Mouse (Mus musculus) central nervous system, embryonic 14 days (tissue): ENCODE data around the gene Cdk4. TPM values are rescaled to one million over a fixed set of nuclear protein-coding genes. Genes with fewer than 3 reads are reported as not detected.

ENCODE experiments used
- polyA plus RNA-seq: library from polyadenylated mRNA; depleted of rRNA; stranded (reverse); fragments of >200 nt; gene quantifications from 2 replicates; pipeline ENCODE4 v1.2.3, GENCODE M21; 2012; rRNA removed

Gene Cdk4
- polyA plus RNA-seq, result 1,086 and 1,352 TPM in 2 replicates

DNA sequence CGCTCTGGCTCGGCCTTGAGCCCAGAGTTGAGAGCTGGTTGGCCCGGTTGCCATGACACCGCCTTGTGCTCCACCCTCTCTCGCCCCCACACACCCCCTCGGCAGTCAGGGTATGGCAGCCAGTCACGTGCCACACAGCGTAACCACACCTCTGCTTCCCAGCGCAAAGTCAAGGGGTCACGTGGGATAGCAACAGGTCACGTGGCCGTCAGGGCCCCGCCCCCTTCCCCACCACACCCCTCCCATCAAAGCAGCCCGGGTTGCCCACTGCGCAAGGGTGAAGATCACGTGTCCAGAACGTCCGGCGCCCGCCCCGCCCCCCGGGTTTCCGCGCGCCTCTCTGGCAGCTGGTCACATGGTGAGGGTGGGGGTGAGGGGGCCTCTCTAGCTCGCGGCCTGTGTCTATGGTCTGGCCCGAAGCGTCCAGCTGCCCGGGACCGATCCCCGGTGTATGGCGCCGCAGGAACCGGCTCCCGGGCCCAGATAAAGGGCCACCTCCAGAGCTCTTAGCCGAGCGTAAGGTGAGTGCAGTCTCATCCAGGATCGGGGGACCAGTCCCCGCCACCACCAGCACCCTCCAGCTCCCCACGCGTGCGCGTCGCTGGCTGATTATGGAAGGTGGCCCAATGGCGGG lies at the start of gene Cdk4:
Gene Cdk4 (plus strand): TSS at position 296 of the 634 bp plus-strand sequence.

DNA sequence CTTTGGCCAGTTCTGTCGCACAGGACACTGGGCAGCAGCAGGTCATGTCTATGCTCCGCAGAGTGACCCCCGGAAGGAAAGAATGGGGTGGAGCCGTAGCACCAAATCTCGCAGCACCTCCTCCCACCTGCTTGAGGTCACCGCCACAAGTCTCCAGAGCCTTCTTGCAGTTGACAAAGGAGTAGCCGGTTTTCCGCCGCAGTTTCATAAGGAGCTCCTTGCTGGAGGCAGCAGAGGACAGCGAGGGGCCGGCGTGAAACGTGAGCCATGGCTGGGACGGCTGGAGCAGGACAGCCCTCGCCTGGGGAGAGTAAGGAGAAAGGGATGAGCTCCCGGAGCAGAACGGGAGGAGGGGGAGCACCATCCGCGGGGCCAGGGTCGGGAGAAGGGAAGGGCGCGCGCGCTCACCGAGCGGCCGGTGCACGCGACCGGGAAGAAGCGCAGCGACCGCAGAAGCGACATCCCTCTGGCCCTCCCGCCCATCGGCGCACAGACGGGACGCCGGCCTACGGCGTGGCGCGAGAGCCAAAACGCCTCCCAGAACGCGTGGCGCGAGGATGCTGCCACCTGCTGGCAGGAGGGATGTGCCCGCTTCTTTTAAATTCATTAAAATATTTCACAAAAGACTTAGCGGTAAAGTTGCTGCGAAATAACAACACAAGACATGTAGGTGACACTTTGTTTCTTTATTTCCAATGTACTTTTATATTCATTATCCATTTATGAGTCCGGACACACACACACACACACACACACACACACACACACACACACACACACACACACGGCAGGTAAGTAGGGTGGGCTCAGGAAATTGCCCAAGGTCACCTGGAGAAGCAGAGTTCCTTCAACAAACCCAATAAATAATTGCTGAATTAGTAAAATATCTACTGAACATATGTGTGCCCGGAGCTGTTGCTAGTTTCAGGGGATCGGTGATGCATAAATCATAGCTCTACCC lies 32.7 kb upstream of the Cdk4 start, which contains the start of gene Tsfm:
Gene Tsfm (minus strand): TSS at position 505 of the 961 bp plus-strand sequence.

DNA sequence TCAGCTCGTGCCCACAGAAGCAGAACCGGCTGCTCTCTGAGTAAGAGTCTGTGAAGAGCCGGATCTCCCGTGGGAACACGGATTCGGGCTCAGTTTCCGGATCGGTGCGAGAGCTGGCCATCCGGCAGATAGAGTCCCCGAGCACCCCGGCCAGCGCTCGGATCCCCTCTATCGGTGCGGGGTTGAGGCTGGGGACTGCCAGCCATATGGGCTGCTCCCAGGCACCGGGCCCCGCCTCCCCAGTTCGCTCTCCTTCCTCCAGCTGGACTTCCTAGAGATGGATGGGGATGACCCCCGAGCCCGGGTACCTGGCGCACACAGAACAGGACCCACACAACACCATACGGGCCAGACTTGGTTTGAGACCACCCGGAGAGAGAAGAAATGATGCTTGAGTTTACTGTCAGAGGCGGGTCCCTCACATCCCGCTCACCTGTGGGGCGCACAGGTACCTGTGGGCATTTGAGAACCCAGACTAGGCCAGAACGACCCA lies 22.0 kb upstream of the Cdk4 start, which contains the start of the genes Mettl1 and Eef1akmt3:
Gene Mettl1 (plus strand): TSS at position 141 of the 493 bp plus-strand sequence.
Gene Eef1akmt3 (minus strand): TSS at position 240 of the 493 bp plus-strand sequence.

DNA sequence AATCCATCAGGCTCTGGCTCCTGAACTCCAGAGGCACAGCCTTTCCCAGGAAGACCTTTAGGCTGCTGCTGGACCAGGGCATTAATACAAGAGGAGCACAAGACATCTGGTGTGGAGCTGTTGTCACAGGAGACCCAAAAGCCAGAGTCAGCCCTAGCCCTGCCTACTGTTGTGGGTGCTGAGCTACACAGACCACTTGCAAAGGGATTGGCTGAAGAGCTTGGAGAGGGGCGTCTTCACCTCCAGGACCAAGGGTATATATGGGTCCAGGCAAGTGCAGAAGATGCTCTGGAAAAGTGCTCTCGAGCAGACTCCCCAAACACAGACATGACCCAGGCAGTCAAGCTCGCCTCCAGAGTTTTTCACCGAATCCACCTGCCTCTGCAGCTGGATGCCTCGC lies 15.4 kb upstream of the Cdk4 start, which contains the start of gene Cyp27b1:
Gene Cyp27b1 (plus strand): TSS at position 297 of the 400 bp plus-strand sequence.

DNA sequence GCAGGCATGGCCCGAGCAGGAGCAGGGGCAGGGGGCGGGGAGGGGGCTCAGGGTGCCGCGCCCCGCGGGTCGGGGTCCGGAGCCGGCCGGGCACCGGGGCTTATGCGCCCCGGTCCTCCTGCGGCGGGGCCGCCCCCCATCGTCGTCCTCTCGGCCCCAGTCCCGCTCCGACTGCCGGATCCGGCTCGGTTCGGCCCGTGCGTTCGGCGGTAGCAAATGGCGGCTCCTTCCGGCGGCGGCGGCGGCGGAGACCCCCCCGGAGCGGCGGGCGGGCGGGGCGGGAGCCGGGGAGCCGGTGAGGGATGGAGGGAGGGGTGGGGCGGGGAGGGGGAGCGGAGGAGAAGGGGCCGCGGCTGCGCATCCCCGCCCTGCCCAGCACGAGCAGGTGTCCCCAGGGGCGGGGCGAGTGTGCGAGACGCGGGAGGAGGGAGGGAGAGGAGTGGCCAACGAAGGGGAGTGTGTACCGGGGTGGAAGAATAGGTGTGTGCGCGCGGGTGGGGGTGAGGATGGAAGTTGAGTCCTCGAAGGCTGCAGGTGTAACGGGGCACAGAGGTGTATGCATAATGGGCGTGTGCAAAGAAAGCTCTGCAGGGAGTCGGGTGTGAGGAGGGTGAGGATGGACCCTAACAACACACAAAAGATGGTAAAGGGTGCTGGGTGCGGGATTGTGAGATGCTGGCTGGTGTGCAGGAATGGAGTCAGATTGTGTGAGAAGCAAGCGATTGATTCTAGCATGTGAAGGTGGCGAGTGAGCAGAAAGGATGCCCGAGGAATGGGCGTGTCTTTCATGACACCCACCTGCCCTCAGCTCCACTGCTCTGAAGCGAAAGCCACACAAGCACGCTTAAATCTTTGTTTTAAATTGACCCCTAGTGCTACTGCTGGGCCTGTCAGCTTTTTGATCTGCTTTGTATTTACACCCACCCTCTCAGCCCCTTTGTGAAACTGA lies 3.1 kb upstream of the Cdk4 start, which contains the start of gene March9:
Gene March9 (minus strand): TSS at position 217 of the 949 bp plus-strand sequence.

DNA sequence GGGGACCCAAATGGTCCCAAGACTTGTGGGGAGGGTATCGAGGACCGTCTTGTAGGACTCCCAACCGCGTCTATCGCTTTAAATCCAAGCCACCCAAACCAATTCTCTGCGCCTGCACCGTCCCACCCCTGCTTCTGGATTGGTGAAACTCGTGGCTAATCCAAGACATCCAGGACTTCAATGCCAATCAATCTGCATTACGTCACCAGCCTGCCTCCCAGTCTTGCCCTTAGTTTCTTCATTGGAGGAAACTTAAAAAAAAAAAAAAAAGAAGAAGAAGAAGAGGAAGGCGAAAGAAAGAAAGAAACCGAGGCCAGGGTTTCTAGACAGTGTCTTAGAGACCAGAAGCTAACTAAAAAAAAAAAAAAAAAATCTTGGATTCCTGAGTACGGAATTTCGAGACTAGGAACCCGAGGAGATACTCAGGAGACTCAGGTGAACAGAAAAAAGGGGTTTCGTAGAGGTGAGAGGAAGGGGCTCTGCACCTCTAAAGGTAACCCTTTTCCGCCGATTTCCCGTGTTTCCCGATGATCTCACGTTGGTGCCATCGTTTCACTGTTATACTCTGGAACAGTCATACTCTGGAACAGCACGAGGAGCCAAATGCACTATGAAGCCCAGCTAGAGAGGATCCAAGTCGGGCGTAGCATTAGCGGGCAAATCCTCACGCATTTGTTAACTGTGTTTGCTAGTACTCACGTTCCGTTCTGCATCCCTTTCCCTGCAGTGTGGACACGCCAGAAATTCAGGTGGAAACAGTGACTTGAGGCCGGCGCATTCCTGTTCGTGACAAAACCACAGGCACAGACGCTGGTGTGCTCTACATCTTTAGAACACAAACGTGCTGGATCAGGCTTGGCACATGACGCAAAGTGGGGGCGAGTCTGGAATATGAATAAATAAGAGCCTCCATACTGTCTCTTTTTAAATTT lies 7.1 kb downstream of the Cdk4 start, which contains the start of gene Tspan31:
Gene Tspan31 (minus strand): TSS at position 75 of the 932 bp plus-strand sequence.

DNA sequence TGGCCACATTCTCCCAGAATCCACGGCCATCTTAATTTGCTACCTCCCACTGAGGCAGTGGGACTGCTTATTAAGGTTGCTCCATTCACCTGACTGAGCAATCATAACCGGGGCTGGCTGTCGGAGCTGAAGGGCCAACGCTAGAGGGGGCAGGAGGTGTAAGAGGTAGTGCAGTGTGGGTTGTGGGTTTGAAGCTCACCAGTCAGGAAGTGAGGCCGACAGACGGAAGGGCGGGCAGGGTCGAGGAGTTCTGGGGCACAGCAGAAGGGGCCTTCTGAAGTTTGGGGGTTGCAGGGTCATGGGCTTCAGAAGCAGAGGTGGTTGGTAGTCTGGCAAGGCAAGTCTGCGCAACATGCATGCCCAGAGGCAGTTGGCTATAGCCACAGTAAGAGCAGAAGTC lies 11.7 kb downstream of the Cdk4 start, which contains the start of gene Agap2:
Gene Agap2 (plus strand): TSS at position 205 of the 400 bp plus-strand sequence.

Other genes starting within 250 kb of the Cdk4 start
- gene Atp23, start 162.2 kb upstream of the Cdk4 start, polyA plus RNA-seq, result 8.7 and 10.2 TPM in 2 replicates
- gene Ctdsp2, start 84.8 kb upstream of the Cdk4 start, polyA plus RNA-seq, result 82.1 and 96.5 TPM in 2 replicates
- 0.82 and 3.4 TPM in 2 replicates for gene Avil, start 62.8 kb upstream of the Cdk4 start, polyA plus RNA-seq
- gene Tsfm, start 32.7 kb upstream of the Cdk4 start, polyA plus RNA-seq, result 42.7 and 47.9 TPM in 2 replicates
- 19.7 and 24.9 TPM in 2 replicates for gene Mettl1, start 22.1 kb upstream of the Cdk4 start, polyA plus RNA-seq
- 0.32 and 0.84 TPM in 2 replicates for gene Eef1akmt3, start 22.0 kb upstream of the Cdk4 start, polyA plus RNA-seq
- 0.63 and 0.72 TPM in 2 replicates for gene Cyp27b1, start 15.3 kb upstream of the Cdk4 start, polyA plus RNA-seq
- 36.2 and 37.4 TPM in 2 replicates for gene March9, start 3.4 kb upstream of the Cdk4 start, polyA plus RNA-seq
- 91.2 and 94.6 TPM in 2 replicates for gene Tspan31, start 6.7 kb downstream of the Cdk4 start, polyA plus RNA-seq
- gene Agap2, start 11.8 kb downstream of the Cdk4 start, polyA plus RNA-seq, result 89.1 and 97.8 TPM in 2 replicates
- gene Os9, start 57.6 kb downstream of the Cdk4 start, polyA plus RNA-seq, result 94.0 and 95.8 TPM in 2 replicates
- 41.1 and 50.7 TPM in 2 replicates for gene B4galnt1, start 101.7 kb downstream of the Cdk4 start, polyA plus RNA-seq
- 2.4 and 2.8 TPM in 2 replicates for gene Slc26a10, start 117.1 kb downstream of the Cdk4 start, polyA plus RNA-seq
- gene Arhgef25, start 126.5 kb downstream of the Cdk4 start, polyA plus RNA-seq, result 106 and 125 TPM in 2 replicates
- 465 and 469 TPM in 2 replicates for gene Dtx3, start 132.2 kb downstream of the Cdk4 start, polyA plus RNA-seq
- 23.0 and 24.3 TPM in 2 replicates for gene Pip4k2c, start 148.1 kb downstream of the Cdk4 start, polyA plus RNA-seq
- 115 and 116 TPM in 2 replicates for gene Kif5a, start 199.8 kb downstream of the Cdk4 start, polyA plus RNA-seq
- gene Dctn2, start 202.8 kb downstream of the Cdk4 start, polyA plus RNA-seq, result 328 and 341 TPM in 2 replicates
- 49.6 and 66.7 TPM in 2 replicates for gene Mbd6, start 225.5 kb downstream of the Cdk4 start, polyA plus RNA-seq
- gene Mars, start 248.3 kb downstream of the Cdk4 start, polyA plus RNA-seq, result 89.7 and 94.2 TPM in 2 replicates